Mouse (Mus musculus) ES-E14 (cell line): ENCODE measurements around the gene 1110008L16Rik.

Experiments used
- HCFC1 ChIP-seq: IDR thresholded peaks from 2 replicates; pipeline ENCODE4 v1.6.1; 2012; ENCODE audit warnings: low read length, inconsistent platforms, borderline replicate concordance; ENCODE audit not compliant: insufficient read depth
- ZNF384 ChIP-seq: IDR thresholded peaks from 2 replicates; pipeline ENCODE4 v1.6.1; 2012; ENCODE audit warnings: low read depth, low read length, inconsistent platforms

- TF ChIP-seq HCFC1 (no peak), ZNF384 (no peak)
Measured at GRCm38 (mm10) chr12:55300820-55301351, 1.5 kb downstream of the 1110008L16Rik start.
